Mouse (Mus musculus) adrenal gland, postnatal 4 days (tissue): ENCODE measurements around the gene Rrp1. TPM values are rescaled to one million over a fixed set of nuclear protein-coding genes. Genes with fewer than 3 reads are reported as not detected.

Source experiments
- DNase-seq, 2 experiments: peaks; one replicate each; pipeline ENCODE4 v3.0.0; 2021 to 2022; ENCODE audit warnings: low spot score in 2 of 2, mixed read lengths in 2 of 2
- microRNA-seq: library from miRNA; unstranded; fragments of <30 nt; microRNA quantifications from one replicate; pipeline ENCODE4 v1.2.0, GENCODE M21; 2021
- total RNA-seq, 2 experiments: library from RNA; stranded (reverse); gene quantifications; 2 replicates each; pipeline ENCODE4 v1.2.3; 2021

Rrp1 gene
- total RNA-seq, 2 experiments from 2014 or later, result 282 to 296 TPM

DNA sequence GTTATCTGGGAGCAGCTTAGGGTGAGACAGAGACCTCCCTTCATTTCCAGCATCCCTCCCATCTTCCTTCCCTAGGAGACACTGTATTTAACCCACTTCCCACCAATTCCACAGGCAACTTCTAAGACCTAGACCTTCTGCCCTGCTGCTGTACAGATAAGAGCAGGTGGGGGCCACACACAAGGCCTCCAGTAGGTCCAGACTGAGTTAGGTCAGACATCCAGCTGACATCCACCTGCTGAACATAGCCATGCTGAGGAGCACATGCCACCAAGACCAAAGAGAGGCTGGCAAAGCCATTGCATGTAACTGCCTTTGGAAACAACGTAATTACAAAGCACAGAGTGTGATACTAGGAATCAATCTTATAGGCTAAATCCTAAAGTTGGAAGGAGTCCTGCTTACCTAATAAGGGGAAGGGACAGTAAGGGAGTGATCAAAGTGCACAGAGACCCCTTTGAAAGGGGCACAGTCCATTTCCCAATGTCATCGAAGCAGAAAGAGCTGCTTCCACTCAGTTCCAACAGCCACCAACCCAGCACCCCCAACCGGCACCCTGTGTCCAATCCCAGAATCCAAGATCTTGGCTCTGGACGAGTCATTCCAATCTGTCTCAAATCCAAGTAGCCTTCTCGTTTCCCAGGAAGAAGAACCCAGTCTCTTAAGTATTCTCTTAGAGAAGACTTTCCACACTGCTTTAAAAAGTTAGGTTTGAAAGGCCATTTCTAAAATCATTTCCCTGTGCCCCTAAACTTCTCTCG lies 61.9 kb downstream of the Rrp1 start:
- DNase-seq, result no peak

Small RNA genes within 50 kb of the gene (microRNA-seq; reads per million reads assigned to microRNA genes)
- gene Mir6410 (not detected), gene Mir6907 (not detected), gene Mir6908 (not detected)

Other genes starting within 250 kb of the Rrp1 start
- gene D10Jhu81e, start 243.3 kb downstream of the Rrp1 start, total RNA-seq, result 100 to 1,000 TPM; 150 to 164 TPM
- 10 to 100 TPM; 17.8 to 18.5 TPM for gene Pwp2, start 227.9 kb downstream of the Rrp1 start, total RNA-seq
- gene Trappc10, start 168.4 kb downstream of the Rrp1 start, total RNA-seq, result 10 to 100 TPM; 48.8 to 50.2 TPM
- gene Agpat3, start 60.6 kb downstream of the Rrp1 start, total RNA-seq, result 100 to 1,000 TPM; 203 to 217 TPM
- 100 to 1,000 TPM; 171 to 196 TPM for gene Cstb, start 12.6 kb upstream of the Rrp1 start, total RNA-seq
- 10 to 100 TPM; 20.4 to 20.8 TPM for gene Pdxk, start 51.9 kb upstream of the Rrp1 start, total RNA-seq
- gene Olfr1358, start 104.4 kb upstream of the Rrp1 start, total RNA-seq, result not detected
- 10 to 100 TPM; 76.5 to 88.8 TPM for gene Ilvbl, start 161.3 kb upstream of the Rrp1 start, total RNA-seq
- 10 to 100 TPM; 41.2 to 44.2 TPM for gene Syde1, start 178.9 kb upstream of the Rrp1 start, total RNA-seq
- not detected for gene Olfr1357, start 205.0 kb upstream of the Rrp1 start, total RNA-seq